Mouse (Mus musculus) C2C12 (cell line): ENCODE data around the gene Topors. TPM values are rescaled to one million over a fixed set of nuclear protein-coding genes. Genes with fewer than 3 reads are reported as not detected.

Source experiments
- H3K27me3 ChIP-seq: one replicate; pipeline ENCODE4 v1.6.1; 2011; ENCODE audit not compliant: control insufficient read depth, insufficient read depth, insufficient read length
- H3K36me3 ChIP-seq: one replicate; pipeline ENCODE4 v1.6.1; 2011; ENCODE audit not compliant: control insufficient read depth, insufficient read depth
- H3K4me3 ChIP-seq: one replicate; pipeline ENCODE4 v1.5.1; 2011; ENCODE audit warnings: mild to moderate bottlenecking, control low read depth; ENCODE audit not compliant: poor library complexity, insufficient read depth, severe bottlenecking
- H3K79me2 ChIP-seq: one replicate; pipeline ENCODE4 v1.6.1; 2011; ENCODE audit not compliant: control insufficient read depth, insufficient read depth
- H3K79me3 ChIP-seq: one replicate; pipeline ENCODE4 v1.6.1; 2011; ENCODE audit warnings: low read depth, control low read depth
- H3ac ChIP-seq: one replicate; pipeline ENCODE3; 2011; ENCODE audit warnings: low read depth; ENCODE audit not compliant: control insufficient read depth, insufficient read length
- CEBPB ChIP-seq: IDR thresholded peaks from one replicate; pipeline ENCODE4 v1.6.1; 2011; ENCODE audit warnings: low read depth, mild to moderate bottlenecking, control low read depth, moderate library complexity
- CTCF ChIP-seq: IDR thresholded peaks from one replicate; pipeline ENCODE4 v1.5.1; 2011; ENCODE audit not compliant: control insufficient read depth, insufficient read depth, insufficient read length
- FOSL1 ChIP-seq: IDR thresholded peaks from one replicate; pipeline ENCODE4 v1.8.0; 2011; ENCODE audit warnings: mild to moderate bottlenecking, low read length; ENCODE audit not compliant: poor library complexity, insufficient read depth, severe bottlenecking
- MAX ChIP-seq: IDR thresholded peaks from one replicate; pipeline ENCODE4 v1.6.1; 2011; ENCODE audit warnings: mild to moderate bottlenecking, control low read depth
- MYOD1 ChIP-seq: IDR thresholded peaks from one replicate; pipeline ENCODE4 v1.6.1; 2011; ENCODE audit warnings: low read depth; ENCODE audit not compliant: control insufficient read depth, insufficient read length
- MYOG ChIP-seq: IDR thresholded peaks from one replicate; pipeline ENCODE4 v1.6.1; 2011; ENCODE audit not compliant: control insufficient read depth, insufficient read length; ENCODE audit errors: extremely low read depth
- USF1 ChIP-seq: IDR thresholded peaks from one replicate; pipeline ENCODE4 v1.6.1; 2011; ENCODE audit warnings: low read depth, mild to moderate bottlenecking, control low read depth, moderate library complexity
- long read RNA-seq, 2 experiments: library from polyadenylated mRNA; unstranded; transcript quantifications; one replicate each; pipeline ENCODE4 v2.0.0; 2019 to 2020
- polyA plus RNA-seq: library from polyadenylated mRNA; unstranded; fragments of >200 nt; fragmentation: generic; extraction: Trizol; gene quantifications from one replicate; pipeline ENCODE4 v1.2.1, GENCODE M21; 2012; ENCODE audit warnings: missing spikeins

The Topors gene
- 13.2 TPM for polyA plus RNA-seq
- long read RNA-seq, experiment 1, transcript Topors-201 (3 exons, 3,856 nt) = major isoform, 17 of 24 reads
- long read RNA-seq, experiment 1, partial matches to known transcripts = 1 of 24 reads
- long read RNA-seq, experiment 1, other reads (novel, unspliced or antisense) = 6 of 24 reads
- long read RNA-seq, experiment 2, transcript Topors-201 (3 exons, 3,856 nt) = major isoform, 339 of 355 reads
- long read RNA-seq, experiment 2, partial matches to known transcripts = 5 of 355 reads
- long read RNA-seq, experiment 2, other reads (novel, unspliced or antisense) = 11 of 355 reads

- Histone ChIP-seq H3K79me2 (peaks cover 50% of the 10 kb centered on the region), H3K79me3 (peaks cover 46% of the 10 kb centered on the region), H3ac (peak within 1 kb of the TSS; percentile 100), H3K36me3 (peaks cover 66% of the 10 kb centered on the region), H3K27me3 (no peaks in the 10 kb centered on the region), H3K4me3 (peak within 1 kb of the TSS; percentile 67)
- peak; percentile 26 for TF ChIP-seq MAX
- no peak for TF ChIP-seq CEBPB
- TF ChIP-seq USF1 = peak; percentile 98
These were observed at the start of gene Topors, which contains the start of gene Smim27 for GRCm38 (mm10) chr4:40269430-40270032. Topors (minus strand) TSS chr4:40269850. Smim27 (plus strand) TSS chr4:40269579.

GRCm38 (mm10) chr4:40317404-40317803, 47.8 kb upstream of the Topors start:
- Histone ChIP-seq H3K79me2 (no peaks in the 10 kb centered on the region), H3K36me3 (no peaks in the 10 kb centered on the region), H3K27me3 (peaks cover 3% of the 10 kb centered on the region), H3K4me3 (no peak overlapping the region), H3ac (no peak overlapping the region), H3K79me3 (no peaks in the 10 kb centered on the region)
- TF ChIP-seq MYOD1 = no peak
- no peak for TF ChIP-seq USF1
- no peak for TF ChIP-seq FOSL1
- TF ChIP-seq CTCF = no peak
- TF ChIP-seq MYOG = no peak
- no peak for TF ChIP-seq MAX
- no peak for TF ChIP-seq CEBPB

GRCm38 (mm10) chr4:40313026-40313425, 43.4 kb upstream of the Topors start:
- no peak for TF ChIP-seq CEBPB
- no peak for TF ChIP-seq MYOD1
- no peak for TF ChIP-seq MYOG
- no peak for TF ChIP-seq FOSL1
- TF ChIP-seq MAX = no peak
- no peak for TF ChIP-seq CTCF
- H3K4me3 ChIP-seq = no peak overlapping the region
- no peak overlapping the region for H3ac ChIP-seq
- H3K79me3 ChIP-seq = no peaks in the 10 kb centered on the region
- H3K27me3 ChIP-seq = peaks cover 3% of the 10 kb centered on the region
- no peaks in the 10 kb centered on the region for H3K36me3 ChIP-seq
- H3K79me2 ChIP-seq = no peaks in the 10 kb centered on the region

DNA sequence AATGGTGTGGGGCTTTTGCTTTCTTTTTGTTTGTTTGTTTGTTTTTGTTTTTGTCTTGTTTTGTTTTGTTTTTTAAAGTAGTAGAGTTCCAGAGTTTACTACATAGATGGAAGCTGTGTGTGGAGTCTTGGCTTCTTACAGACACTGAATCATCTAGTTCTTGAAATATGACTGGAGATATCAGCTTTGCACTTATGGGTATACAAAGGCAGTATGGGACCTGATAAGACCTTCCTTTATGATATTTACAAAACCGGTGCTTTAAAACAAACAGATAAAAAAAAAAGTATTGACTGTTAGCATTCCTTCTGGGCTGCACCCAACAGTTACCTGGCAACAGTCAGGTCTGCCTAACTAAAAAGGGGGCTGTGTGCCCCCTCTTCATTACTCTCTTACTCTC, 42.6 kb upstream of the Topors start:
- H3ac ChIP-seq = no peak overlapping the region
- peaks cover 3% of the 10 kb centered on the region for H3K27me3 ChIP-seq
- no peaks in the 10 kb centered on the region for H3K36me3 ChIP-seq
- TF ChIP-seq USF1 = no peak
- no peak for TF ChIP-seq FOSL1
- TF ChIP-seq MAX = no peak
- TF ChIP-seq MYOD1 = no peak
- no peak for TF ChIP-seq MYOG
- no peak for TF ChIP-seq CEBPB
- TF ChIP-seq CTCF = no peak
- no peaks in the 10 kb centered on the region for H3K79me3 ChIP-seq
- H3K79me2 ChIP-seq = no peaks in the 10 kb centered on the region
- no peak overlapping the region for H3K4me3 ChIP-seq

DNA sequence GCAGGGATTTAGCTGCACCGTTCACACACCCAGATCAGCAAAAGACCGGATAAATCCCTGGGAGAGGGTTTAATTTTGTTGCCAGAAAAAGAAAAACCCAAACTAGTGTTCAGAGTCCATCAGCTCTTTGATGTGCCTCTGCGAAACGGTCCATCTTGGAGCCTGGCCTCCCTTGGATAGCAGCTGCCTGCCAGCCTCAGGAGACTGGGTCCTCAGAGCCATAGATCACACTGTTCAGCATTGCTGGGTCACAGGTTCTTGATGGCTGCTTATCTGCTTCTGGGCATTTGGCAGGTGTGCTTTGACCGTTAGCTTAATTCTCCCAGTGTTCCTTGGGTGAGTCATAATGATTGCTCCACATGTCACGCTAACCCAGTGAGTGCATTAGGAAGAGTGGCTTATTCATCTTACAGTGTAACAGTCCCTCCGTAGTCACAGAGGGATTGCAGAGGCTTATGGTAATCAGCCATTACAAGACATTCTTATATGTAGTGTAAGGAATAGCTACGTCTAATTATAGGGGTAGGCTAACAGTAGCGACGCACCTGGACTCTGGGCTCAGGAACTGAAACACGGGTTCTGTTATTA, 41.2 kb upstream of the Topors start:
- TF ChIP-seq CTCF (no peak), FOSL1 (no peak), CEBPB (no peak), USF1 (no peak), MYOD1 (no peak), MAX (no peak), MYOG (no peak)
- peaks cover 3% of the 10 kb centered on the region for H3K27me3 ChIP-seq
- H3K36me3 ChIP-seq = no peaks in the 10 kb centered on the region
- no peak overlapping the region for H3K4me3 ChIP-seq
- H3ac ChIP-seq = no peak overlapping the region
- H3K79me2 ChIP-seq = no peaks in the 10 kb centered on the region
- H3K79me3 ChIP-seq = no peaks in the 10 kb centered on the region

DNA sequence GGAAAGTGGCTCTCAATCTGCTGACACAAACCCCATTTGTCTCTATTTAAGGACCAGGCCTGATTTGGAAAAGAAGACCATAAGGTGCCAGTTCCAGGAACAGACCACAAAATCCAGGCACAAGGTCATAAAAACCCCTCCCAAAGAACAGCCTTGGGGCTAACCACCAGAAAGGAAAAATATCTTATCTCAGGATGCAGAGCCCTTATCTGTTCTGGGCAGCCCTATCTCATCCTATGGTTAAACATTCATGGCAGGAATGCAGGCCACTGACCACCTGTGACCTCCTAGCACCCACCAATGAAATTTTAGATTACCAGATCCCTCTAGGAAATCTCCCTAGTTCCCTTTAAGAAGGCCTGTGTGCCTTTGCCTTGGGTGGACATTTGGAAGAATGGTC, 40.0 kb upstream of the Topors start:
- Histone ChIP-seq H3K4me3 (no peak overlapping the region), H3ac (no peak overlapping the region), H3K79me2 (no peaks in the 10 kb centered on the region), H3K79me3 (no peaks in the 10 kb centered on the region), H3K27me3 (peaks cover 9% of the 10 kb centered on the region), H3K36me3 (no peaks in the 10 kb centered on the region)
- TF ChIP-seq FOSL1 = no peak
- no peak for TF ChIP-seq CEBPB
